Mouse (Mus musculus) midbrain, postnatal 0 days (tissue): ENCODE results near the gene Dzip3. TPM values are rescaled to one million over a fixed set of nuclear protein-coding genes. Genes with fewer than 3 reads are reported as not detected.

Experiments used
- ATAC-seq: fragments of 200-750 bp; cut with Nextera tagmentation; 2 replicates; pipeline ENCODE4 v1.8.0; 2017; ENCODE audit warnings: moderate number of reproducible peaks, mild to moderate bottlenecking, moderate TSS enrichment, moderate library complexity; ENCODE audit not compliant: low FRiP score
- DNase-seq: peaks from one replicate; pipeline ENCODE4 v3.0.0-alpha.2; 2015; ENCODE audit warnings: low spot score
- H3K27ac ChIP-seq: fragments of 300-500 bp; sonication (generic); 2 replicates; pipeline ENCODE4 v1.5.1; 2014; ENCODE audit warnings: low read depth, mild to moderate bottlenecking, low read length, mixed read lengths
- H3K27me3 ChIP-seq: fragments of 300-500 bp; sonication (generic); 2 replicates; pipeline ENCODE4 v1.6.1; 2014; ENCODE audit warnings: low read length, control low read depth, mixed read lengths; ENCODE audit not compliant: insufficient read depth
- H3K36me3 ChIP-seq: fragments of 300-500 bp; sonication (generic); 2 replicates; pipeline ENCODE4 v1.6.1; 2014; ENCODE audit warnings: low read length, control low read depth, mixed read lengths; ENCODE audit not compliant: insufficient read depth
- H3K4me1 ChIP-seq: fragments of 300-500 bp; sonication (generic); 2 replicates; pipeline ENCODE4 v1.6.1; 2014; ENCODE audit warnings: mild to moderate bottlenecking, control low read depth, antibody characterized with exemption, low read length, mixed read lengths; ENCODE audit not compliant: insufficient read depth
- H3K4me2 ChIP-seq: fragments of 300-500 bp; sonication (generic); 2 replicates; pipeline ENCODE4 v1.6.1; 2014; ENCODE audit warnings: low read depth, mild to moderate bottlenecking, low read length, mixed read lengths; ENCODE audit not compliant: poor library complexity, severe bottlenecking
- H3K4me3 ChIP-seq: fragments of 300-500 bp; sonication (generic); 2 replicates; pipeline ENCODE4 v1.5.1; 2014; ENCODE audit warnings: low read depth, mild to moderate bottlenecking, low read length, moderate library complexity
- H3K9ac ChIP-seq: fragments of 300-500 bp; sonication (generic); replicated peaks from 2 replicates; pipeline ENCODE4 v1.6.1; 2014; ENCODE audit warnings: mild to moderate bottlenecking, low read length, moderate library complexity, mixed read lengths; ENCODE audit not compliant: poor library complexity, severe bottlenecking
- H3K9me3 ChIP-seq: fragments of 300-500 bp; sonication (generic); 2 replicates; pipeline ENCODE4 v1.6.1; 2016; ENCODE audit warnings: low read length, control low read depth
- CTCF ChIP-seq: IDR thresholded peaks from 2 replicates; pipeline ENCODE4 v1.5.1; 2016; ENCODE audit warnings: antibody characterized with exemption, mild to moderate bottlenecking
- WGBS: fragments of 180-500 bp; shearing (Covaris S2); extraction: QIAGEN DNeasy Blood & Tissue Kit; methylation state at CpG from one replicate; pipeline ENCODE4 v1.1.7; 2014; 5-methylcytosine and 5-hydroxymethylcytosine counted together
- polyA plus RNA-seq: library from polyadenylated mRNA; unstranded; fragments of >200 nt; fragmentation: Nextera tagmentation; extraction: Ambion mirVana; gene quantifications from 2 replicates; pipeline ENCODE4 v1.2.1, GENCODE M21; 2015
- total RNA-seq: library from RNA; depleted of rRNA; stranded (reverse); fragments of >200 nt; gene quantifications from 2 replicates; pipeline ENCODE4 v1.2.3, GENCODE M21; 2014

The Dzip3 gene
- total and polyA plus RNA-seq, 2 experiments from 2014 or later = 53.5 to 109 TPM

DNA sequence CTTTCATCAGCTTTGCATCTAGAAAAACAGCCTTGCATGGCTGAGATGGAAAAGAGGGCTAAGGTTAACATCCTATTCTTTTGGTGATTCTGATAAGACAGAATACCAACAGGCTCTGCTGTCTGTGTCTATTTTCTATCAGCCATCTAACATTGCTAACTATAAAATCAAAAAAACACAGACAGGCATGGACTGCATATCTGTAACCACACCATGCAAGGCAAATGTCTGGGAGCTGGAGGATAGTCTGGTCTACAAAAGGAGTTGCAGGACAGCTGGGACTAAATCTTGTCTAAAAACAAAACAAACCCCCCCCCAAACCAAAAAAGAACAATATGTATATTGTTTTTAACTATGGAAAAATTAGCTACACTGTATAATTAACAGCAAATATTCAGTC, 14.0 kb downstream of the Dzip3 start:
- H3K27ac ChIP-seq = no peak overlapping the region
- DNase-seq = no peak
- H3K4me3 ChIP-seq = no peak overlapping the region
- ATAC-seq = no peak
- peaks cover 11% of the 10 kb centered on the region; the same call in 1 of the 2 replicates for H3K36me3 ChIP-seq
- no peaks in the 10 kb centered on the region for H3K4me1 ChIP-seq
- no peaks in the 10 kb centered on the region for H3K27me3 ChIP-seq
- H3K9me3 ChIP-seq = no peaks in the 10 kb centered on the region
- TF ChIP-seq CTCF = no peak
- H3K9ac ChIP-seq = no peak overlapping the region
- no peak overlapping the region for H3K4me2 ChIP-seq

DNA sequence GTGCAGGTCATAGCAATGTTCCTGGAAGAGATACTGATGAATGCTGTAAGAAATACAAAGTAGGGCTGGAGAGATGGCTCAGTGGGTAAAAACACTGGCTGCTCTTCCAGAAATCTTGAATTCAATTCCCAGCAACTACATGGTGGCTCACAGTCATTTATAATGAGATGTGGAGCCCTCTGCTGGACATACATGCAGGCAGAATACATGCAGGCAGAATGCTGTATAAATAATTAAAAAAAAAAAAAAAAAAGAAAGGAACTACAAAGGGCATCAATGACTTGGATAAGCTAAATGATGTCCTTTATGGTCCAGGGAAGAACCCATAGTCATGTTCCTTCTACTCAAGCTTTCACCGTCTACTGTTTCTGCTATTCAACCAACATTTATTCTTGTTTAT, 20.4 kb downstream of the Dzip3 start:
- ATAC-seq (no peak), DNase-seq (peak; percentile 15)
- no peaks in the 10 kb centered on the region for H3K9me3 ChIP-seq
- H3K36me3 ChIP-seq = peaks cover 14% of the 10 kb centered on the region; the same call in 1 of the 2 replicates
- H3K9ac ChIP-seq = no peak overlapping the region
- no peak overlapping the region for H3K4me2 ChIP-seq
- H3K4me1 ChIP-seq = no peaks in the 10 kb centered on the region
- no peaks in the 10 kb centered on the region for H3K27me3 ChIP-seq
- H3K4me3 ChIP-seq = no peak overlapping the region
- 96% methylated on average over 1 of the region's 1 CpGs for WGBS
- no peak overlapping the region for H3K27ac ChIP-seq
- peak; percentile 52 for TF ChIP-seq CTCF

DNA sequence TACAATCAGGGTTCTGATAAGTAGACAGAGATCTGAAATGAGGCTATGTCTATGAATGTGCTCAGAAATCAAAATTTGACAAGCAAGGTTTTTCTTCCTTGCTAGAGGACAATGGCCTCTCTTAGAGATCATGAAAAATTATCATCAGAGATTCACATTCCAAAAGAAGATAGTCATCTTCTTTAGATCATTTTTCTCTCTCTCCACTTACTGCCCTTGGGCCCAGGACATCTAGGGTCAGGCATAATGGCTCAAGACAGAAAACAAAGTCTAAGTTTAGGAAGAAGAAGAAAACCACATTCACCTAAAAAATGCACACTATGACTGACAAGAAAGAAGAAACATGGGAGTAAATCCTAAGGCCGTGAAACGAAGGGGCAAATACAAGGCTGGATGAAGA, 21.0 kb downstream of the Dzip3 start:
- Histone ChIP-seq H3K9ac (no peak overlapping the region), H3K27me3 (no peaks in the 10 kb centered on the region), H3K9me3 (no peaks in the 10 kb centered on the region), H3K4me1 (no peaks in the 10 kb centered on the region), H3K27ac (no peak overlapping the region), H3K4me2 (no peak overlapping the region), H3K4me3 (no peak overlapping the region), H3K36me3 (peaks cover 10% of the 10 kb centered on the region; the same call in 1 of the 2 replicates)
- ATAC-seq = no peak
- no peak for TF ChIP-seq CTCF
- 100% methylated on average over 2 of the region's 2 CpGs for WGBS
- DNase-seq = no peak

DNA sequence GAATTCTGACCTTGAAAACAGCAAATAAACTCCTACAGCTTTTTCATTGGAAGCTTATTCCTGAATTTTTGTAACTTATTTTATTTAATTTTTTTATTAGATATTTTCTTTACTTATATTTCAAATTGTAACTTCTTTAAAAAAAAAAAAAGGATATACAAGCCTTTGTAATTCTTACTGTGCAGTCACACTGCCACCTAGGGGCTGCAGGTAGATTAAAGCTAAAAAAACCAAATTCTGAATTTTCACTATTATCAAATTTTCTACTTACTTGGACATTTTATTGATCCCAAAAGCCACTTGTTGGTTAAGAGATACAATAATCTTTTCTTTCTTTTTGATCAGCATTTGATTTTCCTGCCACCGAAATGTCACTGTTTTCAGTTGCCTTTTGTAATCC, 52.2 kb downstream of the Dzip3 start:
- H3K9ac ChIP-seq = no peak overlapping the region
- TF ChIP-seq CTCF = peak; percentile 74
- H3K9me3 ChIP-seq = no peaks in the 10 kb centered on the region
- no peak overlapping the region for H3K27ac ChIP-seq
- no peaks in the 10 kb centered on the region for H3K27me3 ChIP-seq
- H3K4me3 ChIP-seq = no peak overlapping the region
- DNase-seq = peak; percentile 32
- H3K4me1 ChIP-seq = no peaks in the 10 kb centered on the region
- no peak for ATAC-seq
- WGBS = 69% methylated on average over 1 of the region's 1 CpGs
- H3K4me2 ChIP-seq = no peak overlapping the region
- H3K36me3 ChIP-seq = peaks cover 6% of the 10 kb centered on the region; the same call in 1 of the 2 replicates

DNA sequence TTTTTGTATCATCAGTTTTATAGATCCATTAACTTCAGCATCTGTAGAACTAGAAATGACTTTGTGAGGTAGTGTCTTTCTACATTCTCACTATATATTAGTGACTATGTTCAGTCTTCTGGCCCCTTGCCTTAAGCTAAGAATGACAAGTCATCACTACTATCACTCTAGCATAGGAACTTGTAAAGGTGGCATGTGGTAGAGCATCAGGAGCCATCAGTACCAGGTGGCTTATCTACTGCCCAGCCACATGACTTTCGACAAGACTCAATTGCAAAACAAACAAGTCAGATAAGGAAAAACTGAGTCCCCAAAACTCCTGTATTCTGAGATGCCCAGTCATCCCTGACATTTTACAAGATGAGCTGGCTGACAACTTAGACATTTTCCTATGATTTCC, 70.2 kb downstream of the Dzip3 start:
- TF ChIP-seq CTCF = no peak
- Histone ChIP-seq H3K4me1 (no peaks in the 10 kb centered on the region), H3K27me3 (no peaks in the 10 kb centered on the region), H3K9me3 (no peaks in the 10 kb centered on the region), H3K9ac (no peak overlapping the region), H3K4me2 (no peak overlapping the region), H3K27ac (no peak overlapping the region), H3K36me3 (peaks cover 21% of the 10 kb centered on the region), H3K4me3 (no peak overlapping the region)
- DNase-seq (no peak), ATAC-seq (no peak)
- WGBS = 98% methylated on average over 1 of the region's 1 CpGs

DNA sequence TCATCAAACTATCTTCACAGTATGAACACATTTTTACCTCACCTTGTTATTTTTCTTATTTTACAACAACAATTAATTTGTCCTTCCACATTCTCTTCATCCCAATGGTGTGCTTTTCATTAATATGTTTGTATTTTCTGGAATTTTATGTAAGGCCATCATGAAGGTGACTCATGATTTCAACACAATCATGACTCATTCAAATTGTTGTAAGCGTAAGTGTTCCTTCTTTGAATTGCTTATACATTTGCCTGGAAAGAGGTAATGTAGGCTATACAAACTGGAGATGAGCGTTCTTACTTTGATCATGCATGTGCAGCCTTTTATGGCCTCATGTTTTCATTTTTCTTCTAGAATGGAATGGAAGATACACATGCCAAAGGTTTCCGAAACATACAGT, 80.8 kb downstream of the Dzip3 start:
- no peak for TF ChIP-seq CTCF
- no peak overlapping the region for H3K4me2 ChIP-seq
- WGBS = over 99% methylated on average over 3 of the region's 3 CpGs

More for the DNA sequence above, 80.8 kb downstream of the Dzip3 start:
- H3K4me3 ChIP-seq = no peak overlapping the region
- H3K27me3 ChIP-seq = no peaks in the 10 kb centered on the region
- ATAC-seq (no peak), DNase-seq (no peak)
- H3K4me1 ChIP-seq = no peaks in the 10 kb centered on the region
- no peak overlapping the region for H3K9ac ChIP-seq
- H3K36me3 ChIP-seq = no peaks in the 10 kb centered on the region
- no peak overlapping the region for H3K27ac ChIP-seq
- no peaks in the 10 kb centered on the region for H3K9me3 ChIP-seq
